Mouse (Mus musculus): Measurements from ENCODE around the gene Rpl6. TPM values are rescaled to one million over a fixed set of nuclear protein-coding genes. Genes with fewer than 3 reads are reported as not detected.

The Rpl6 gene
- polyA plus RNA-seq, 1 experiment from 2014 or later: 664 TPM

GRCm38 (mm10) chr5:121254977-121255376 is 50.7 kb downstream of the Rpl6 start:
- DNase-seq (ENCODE audit: low spot score, missing footprints) (no peak), ATAC-seq (ENCODE audit: low FRiP score) (no peak)
- no peak overlapping the region for H3K4me3 ChIP-seq (ENCODE audit: low read depth, low read length)
- H3K36me3 ChIP-seq (ENCODE audit: control insufficient read depth, insufficient read depth, low read length): peaks cover 3% of the 10 kb centered on the region; the same call in 1 of the 2 replicates
- H3K9me3 ChIP-seq (ENCODE audit: control insufficient read depth, low read length): no peaks in the 10 kb centered on the region
- no peak overlapping the region for H3K4me2 ChIP-seq
- H3K9ac ChIP-seq (ENCODE audit: low read length): no peak overlapping the region
- no peak overlapping the region for H3K27ac ChIP-seq (ENCODE audit: low read depth, low read length)
- no peaks in the 10 kb centered on the region for H3K4me1 ChIP-seq (ENCODE audit: control insufficient read depth, insufficient read depth, low read length)
- no peaks in the 10 kb centered on the region for H3K27me3 ChIP-seq (ENCODE audit: control insufficient read depth, insufficient read depth, low read length)
- WGBS: 89% methylated on average over 7 of the region's 7 CpGs

Other genes starting within 250 kb of the Rpl6 start
- 0.57 and 1.4 TPM in 2 replicates for gene Rph3a, start 194.4 kb upstream of the Rpl6 start, polyA plus RNA-seq (2014; fragmentation: Nextera tagmentation; extraction: Ambion mirVana)
- 24.5 and 25.2 TPM in 2 replicates for gene Ptpn11, start 13.1 kb upstream of the Rpl6 start, polyA plus RNA-seq (2014; fragmentation: Nextera tagmentation; extraction: Ambion mirVana)
- 8.0 and 9.7 TPM in 2 replicates for gene Hectd4, start 15.7 kb downstream of the Rpl6 start, polyA plus RNA-seq (2014; fragmentation: Nextera tagmentation; extraction: Ambion mirVana)
- gene Trafd1, start 181.2 kb downstream of the Rpl6 start, polyA plus RNA-seq (2014; fragmentation: Nextera tagmentation; extraction: Ambion mirVana): 84.0 and 87.5 TPM in 2 replicates
- gene Naa25, start 193.5 kb downstream of the Rpl6 start, polyA plus RNA-seq (2014; fragmentation: Nextera tagmentation; extraction: Ambion mirVana): 46.9 and 51.7 TPM in 2 replicates
- 0.66 and 1.1 TPM in 2 replicates for gene Tmem116, start 247.4 kb downstream of the Rpl6 start, polyA plus RNA-seq (2014; fragmentation: Nextera tagmentation; extraction: Ambion mirVana)
- 112 and 122 TPM in 2 replicates for gene Erp29, start 248.0 kb downstream of the Rpl6 start, polyA plus RNA-seq (2014; fragmentation: Nextera tagmentation; extraction: Ambion mirVana)